Mouse (Mus musculus) kidney, postnatal 14 days (tissue): ENCODE measurements around the gene Gm4791.

Source experiments
- DNase-seq: peaks from one replicate; pipeline ENCODE4 v3.0.0; 2022; ENCODE audit warnings: mixed read lengths

Gm4791 gene

GRCm38 (mm10) chr9:46998338-46998791 is at the start of gene Gm4791:
Gm4791 (plus strand) TSS chr9:46998741.
- DNase-seq = no peak

- no peak for DNase-seq
Observed at GRCm38 (mm10) chr9:46956286-46956685, 42.3 kb upstream of the Gm4791 start.

GRCm38 (mm10) chr9:46957420-46957950 is 41.1 kb upstream of the Gm4791 start:
- DNase-seq = no peak

- DNase-seq = no peak
Observed at GRCm38 (mm10) chr9:46966028-46966427, 32.5 kb upstream of the Gm4791 start.

- DNase-seq = no peak
Observed at GRCm38 (mm10) chr9:46968970-46969369, 29.6 kb upstream of the Gm4791 start.

GRCm38 (mm10) chr9:46969406-46969805 is 29.1 kb upstream of the Gm4791 start:
- DNase-seq = no peak

- no peak for DNase-seq
Observed at GRCm38 (mm10) chr9:46978806-46979205, 19.7 kb upstream of the Gm4791 start.

- no peak for DNase-seq
Observed at GRCm38 (mm10) chr9:46980111-46980510, 18.4 kb upstream of the Gm4791 start.

GRCm38 (mm10) chr9:46983471-46983870 is 15.1 kb upstream of the Gm4791 start:
- no peak for DNase-seq

- no peak for DNase-seq
Observed at GRCm38 (mm10) chr9:47041569-47041968, 43.0 kb downstream of the Gm4791 start.
